Mouse (Mus musculus) neural tube, embryonic 14.5 days (tissue): ENCODE results near the gene Hmgcs2. TPM values are rescaled to one million over a fixed set of nuclear protein-coding genes. Genes with fewer than 3 reads are reported as not detected.

Experiments
- ATAC-seq: fragments of 200-750 bp; cut with Nextera tagmentation; 2 replicates; pipeline ENCODE4 v1.8.0; 2017; ENCODE audit warnings: low read depth, mild to moderate bottlenecking, moderate TSS enrichment, moderate library complexity
- H3K27ac ChIP-seq: fragments of 300-500 bp; sonication (generic); 2 replicates; pipeline ENCODE4 v1.5.1; 2014; ENCODE audit warnings: low read depth, mild to moderate bottlenecking, control low read depth, low read length, moderate library complexity, mixed read lengths
- H3K27me3 ChIP-seq: fragments of 300-500 bp; sonication (generic); 2 replicates; pipeline ENCODE4 v1.6.1; 2014; ENCODE audit warnings: low read length; ENCODE audit not compliant: control insufficient read depth, insufficient read depth
- H3K36me3 ChIP-seq: fragments of 300-500 bp; sonication (generic); 2 replicates; pipeline ENCODE4 v1.6.1; 2014; ENCODE audit warnings: low read length, mixed read lengths; ENCODE audit not compliant: control insufficient read depth, insufficient read depth
- H3K4me1 ChIP-seq: fragments of 300-500 bp; sonication (generic); 2 replicates; pipeline ENCODE4 v1.6.1; 2014; ENCODE audit warnings: low read length; ENCODE audit not compliant: control insufficient read depth, insufficient read depth
- H3K4me2 ChIP-seq: fragments of 300-500 bp; sonication (generic); 2 replicates; pipeline ENCODE4 v1.6.1; 2014; ENCODE audit warnings: mild to moderate bottlenecking, low read depth, low read length, control low read depth
- H3K4me3 ChIP-seq: fragments of 300-500 bp; sonication (generic); 2 replicates; pipeline ENCODE4 v1.5.1; 2014; ENCODE audit warnings: low read depth, low read length, control low read depth, mixed read lengths
- H3K9ac ChIP-seq: fragments of 300-500 bp; sonication (generic); replicated peaks from 2 replicates; pipeline ENCODE4 v1.6.1; 2014; ENCODE audit warnings: low read depth, mild to moderate bottlenecking, control low read depth, low read length, mixed read lengths
- H3K9me3 ChIP-seq: fragments of 300-500 bp; sonication (generic); 2 replicates; pipeline ENCODE4 v1.6.1; 2016; ENCODE audit warnings: low read length; ENCODE audit not compliant: control insufficient read depth
- WGBS: fragments of 180-500 bp; shearing (Covaris S2); extraction: QIAGEN DNeasy Blood & Tissue Kit; methylation state at CpG from one replicate; pipeline ENCODE4 v1.1.7; 2014; 5-methylcytosine and 5-hydroxymethylcytosine counted together
- polyA plus RNA-seq: library from polyadenylated mRNA; unstranded; fragments of >200 nt; fragmentation: Nextera tagmentation; extraction: Ambion mirVana; gene quantifications from 2 replicates; pipeline ENCODE4 v1.2.1, GENCODE M21; 2014

Hmgcs2 gene
- polyA plus RNA-seq: 6.5 and 17.6 TPM in 2 replicates

DNA sequence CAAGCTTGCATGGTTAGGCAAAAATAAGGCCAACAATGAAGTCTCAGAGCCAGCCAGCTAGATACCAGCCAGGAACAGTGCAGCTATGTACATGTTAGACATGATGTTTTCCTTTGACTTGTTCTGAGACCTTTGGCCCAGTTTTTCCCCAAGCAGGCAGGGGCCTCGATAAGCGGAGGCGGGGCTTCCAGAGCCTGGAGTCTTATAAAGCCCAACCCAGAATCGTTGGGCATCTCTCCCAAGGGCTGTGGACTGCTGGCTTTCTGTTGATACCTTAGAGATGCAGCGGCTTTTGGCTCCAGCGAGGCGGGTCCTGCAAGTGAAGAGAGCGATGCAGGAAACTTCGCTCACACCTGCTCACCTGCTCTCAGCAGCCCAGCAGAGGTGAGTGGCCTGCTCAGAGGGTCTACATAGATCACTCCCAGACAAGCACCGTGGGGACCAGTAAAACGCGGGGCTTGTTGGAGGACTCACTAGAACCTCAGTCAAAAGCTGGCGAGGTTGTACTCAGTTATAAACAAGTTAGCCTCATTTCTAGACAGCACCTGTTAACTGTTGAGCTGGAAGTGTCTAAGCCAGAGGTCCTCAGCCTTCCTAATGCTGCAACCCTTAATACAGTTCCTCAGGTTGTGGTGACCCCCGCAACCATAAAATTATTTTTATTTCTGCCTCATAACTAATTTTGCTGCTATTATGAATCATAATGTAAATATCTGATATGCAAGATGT, at the start of gene Hmgcs2:
Gene Hmgcs2 (plus strand): TSS at position 232 of the 729 bp plus-strand sequence.
- Histone ChIP-seq H3K9ac (no peak within 1 kb of the TSS), H3K27me3 (no peaks in the 10 kb centered on the region), H3K9me3 (no peaks in the 10 kb centered on the region), H3K4me2 (peak within 1 kb of the TSS; percentile 7; the same call in 1 of the 2 replicates), H3K4me1 (no peaks in the 10 kb centered on the region), H3K4me3 (0 out of 2 replicates have a peak within 1 kb of the TSS, but pooled peaks have one; percentile 1), H3K27ac (no peak within 1 kb of the TSS), H3K36me3 (no peaks in the 10 kb centered on the region)
- WGBS: 65% methylated on average over 14 of the region's 14 CpGs
- peak; percentile 69 for ATAC-seq

DNA sequence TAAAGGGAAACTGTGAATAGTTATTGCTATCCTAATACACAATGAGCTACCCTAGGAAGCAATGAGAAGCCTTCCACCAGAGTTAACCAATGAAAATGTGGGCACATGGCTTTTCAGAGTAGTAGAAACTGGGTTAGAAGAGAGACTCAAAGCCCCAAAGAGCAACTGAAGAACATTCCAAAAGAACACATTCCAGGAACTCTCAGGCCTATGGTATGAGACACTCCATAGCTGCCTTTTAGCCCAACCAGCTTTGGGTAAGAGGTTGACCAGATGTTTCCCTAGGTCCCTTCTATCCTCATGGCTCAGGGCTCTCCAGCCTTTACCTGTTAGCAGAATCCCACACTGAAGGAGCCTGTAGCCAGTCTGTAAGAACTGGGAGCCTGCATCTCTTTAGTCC, 46.7 kb upstream of the Hmgcs2 start:
- H3K9ac ChIP-seq: no peak overlapping the region
- no peak overlapping the region for H3K4me2 ChIP-seq
- no peak overlapping the region for H3K27ac ChIP-seq
- H3K36me3 ChIP-seq: no peaks in the 10 kb centered on the region
- no peak overlapping the region for H3K4me3 ChIP-seq
- H3K27me3 ChIP-seq: no peaks in the 10 kb centered on the region
- H3K4me1 ChIP-seq: no peaks in the 10 kb centered on the region
- no peaks in the 10 kb centered on the region for H3K9me3 ChIP-seq
- ATAC-seq: no peak

DNA sequence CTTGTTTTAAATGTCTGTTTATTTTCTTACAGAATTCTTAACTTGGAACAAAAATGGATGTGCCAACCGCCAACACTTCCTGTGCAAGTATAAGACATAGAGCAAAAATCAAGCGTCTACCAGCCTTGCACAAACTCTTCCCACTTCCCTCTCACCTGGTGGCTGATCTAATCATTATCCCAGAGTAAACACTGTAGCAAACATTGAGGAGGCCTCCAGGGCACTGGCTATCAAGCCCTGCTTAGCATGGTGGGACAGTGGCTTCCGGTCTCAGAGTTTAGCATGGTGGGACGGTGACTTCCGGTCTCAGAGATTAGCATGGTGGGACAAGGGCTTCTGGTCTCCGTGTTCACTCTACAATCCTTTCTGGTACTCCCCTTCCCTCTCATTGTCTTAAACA, 44.0 kb upstream of the Hmgcs2 start:
- Histone ChIP-seq H3K36me3 (no peaks in the 10 kb centered on the region), H3K4me2 (no peak overlapping the region), H3K27ac (no peak overlapping the region), H3K9ac (no peak overlapping the region), H3K4me3 (no peak overlapping the region), H3K9me3 (no peaks in the 10 kb centered on the region), H3K4me1 (no peaks in the 10 kb centered on the region), H3K27me3 (no peaks in the 10 kb centered on the region)
- ATAC-seq: no peak
- WGBS: 90% methylated on average over 6 of the region's 6 CpGs

DNA sequence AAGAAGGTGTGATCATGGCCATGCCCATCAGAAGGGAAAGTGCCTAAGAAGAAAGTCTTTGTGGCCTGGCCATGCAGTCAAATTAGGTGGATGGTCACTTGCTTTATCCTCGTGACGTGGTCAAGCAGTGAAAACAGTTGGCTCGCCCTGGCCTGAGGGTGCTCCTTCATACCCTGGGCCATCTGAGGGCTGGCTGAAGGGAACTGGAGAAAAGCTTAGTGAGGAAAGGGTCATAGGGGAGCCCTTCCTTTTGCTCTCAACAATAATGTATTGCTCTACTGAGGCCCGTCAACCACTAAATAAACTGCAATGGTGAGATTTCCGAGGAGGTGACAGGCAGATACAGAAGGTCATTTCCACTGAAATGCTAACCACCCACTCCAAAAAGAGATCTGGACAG, 43.0 kb upstream of the Hmgcs2 start:
- Histone ChIP-seq H3K36me3 (no peaks in the 10 kb centered on the region), H3K9ac (no peak overlapping the region), H3K27me3 (no peaks in the 10 kb centered on the region), H3K4me2 (no peak overlapping the region), H3K4me1 (no peaks in the 10 kb centered on the region), H3K27ac (no peak overlapping the region), H3K4me3 (no peak overlapping the region), H3K9me3 (no peaks in the 10 kb centered on the region)
- ATAC-seq: no peak
- WGBS: 44% methylated on average over 5 of the region's 5 CpGs

DNA sequence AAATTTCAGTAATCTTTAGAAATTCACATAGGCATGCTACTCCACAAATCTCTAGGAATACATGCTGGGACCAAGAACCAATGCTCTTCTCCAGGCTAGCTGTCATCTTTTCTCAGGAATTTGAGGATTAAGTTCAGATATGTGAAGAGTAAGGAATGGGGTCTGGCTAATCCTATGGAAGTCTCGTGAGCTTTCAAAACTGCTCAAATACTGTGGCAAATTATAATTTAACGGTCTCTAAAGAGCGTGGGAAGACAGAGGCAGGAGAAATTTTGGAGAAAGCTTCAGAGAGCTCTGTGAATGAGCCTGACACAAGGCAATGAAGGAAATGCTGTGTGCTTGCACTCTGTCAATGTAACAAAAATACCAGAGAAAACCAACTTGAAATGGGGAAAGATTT, 42.1 kb upstream of the Hmgcs2 start:
- H3K27ac ChIP-seq: no peak overlapping the region
- no peak for ATAC-seq
- no peak overlapping the region for H3K4me2 ChIP-seq
- no peak overlapping the region for H3K4me3 ChIP-seq
- WGBS: 53% methylated on average over 3 of the region's 3 CpGs
- H3K27me3 ChIP-seq: no peaks in the 10 kb centered on the region
- H3K9me3 ChIP-seq: no peaks in the 10 kb centered on the region
- no peaks in the 10 kb centered on the region for H3K4me1 ChIP-seq
- no peaks in the 10 kb centered on the region for H3K36me3 ChIP-seq
- no peak overlapping the region for H3K9ac ChIP-seq

DNA sequence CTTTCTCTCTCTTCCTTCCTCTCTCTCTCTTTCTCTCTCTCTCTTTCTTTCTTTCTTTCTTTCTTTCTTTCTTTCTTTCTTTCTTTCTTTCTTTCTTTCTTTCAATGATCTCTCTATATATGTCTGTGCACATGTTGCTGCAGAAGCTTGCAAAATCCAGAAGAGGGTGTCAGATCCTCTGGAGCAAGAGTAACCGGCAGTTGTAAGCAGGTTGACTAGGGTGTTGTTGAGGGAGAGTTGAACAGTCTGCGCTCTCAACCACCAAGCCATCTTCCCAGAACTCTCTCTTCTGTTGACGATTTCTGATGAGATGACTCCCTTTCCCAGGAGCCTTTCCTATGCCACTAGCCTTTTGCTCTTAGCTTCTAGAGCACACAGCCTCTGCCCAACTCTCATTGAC, 38.2 kb upstream of the Hmgcs2 start:
- WGBS: 88% methylated on average over 3 of the region's 3 CpGs
- no peak for ATAC-seq

DNA sequence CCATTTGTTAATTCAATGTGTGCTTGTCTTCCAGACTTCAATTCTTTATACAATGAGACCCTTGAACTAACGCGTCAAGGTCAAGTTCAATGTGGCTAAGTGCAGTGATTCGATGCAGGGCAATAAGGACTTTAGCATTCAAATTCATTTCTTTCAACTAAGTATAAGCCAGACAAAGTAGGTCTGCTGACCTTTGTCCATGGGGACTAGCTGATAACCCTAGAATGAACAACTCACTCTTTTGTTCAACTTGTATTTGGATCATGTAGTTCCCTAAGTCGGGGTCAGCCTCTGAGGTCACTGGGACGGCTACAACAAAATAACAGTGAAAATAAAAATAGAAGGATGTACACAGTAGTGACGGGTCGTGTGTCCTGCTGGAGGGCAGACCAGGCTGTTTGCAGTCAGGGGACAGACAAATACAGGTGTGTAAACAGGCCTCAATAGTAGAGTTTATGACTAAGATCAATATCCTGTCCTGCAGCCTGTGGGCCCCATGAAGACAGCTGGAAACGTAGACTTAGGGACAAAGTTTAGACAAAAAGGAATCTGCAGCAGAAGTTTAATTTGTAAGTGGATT, 37.7 kb upstream of the Hmgcs2 start:
- WGBS: 60% methylated on average over 8 of the region's 8 CpGs

More for the DNA sequence above, 38.2 kb upstream of the Hmgcs2 start:
- Histone ChIP-seq H3K27me3 (no peaks in the 10 kb centered on the region), H3K4me1 (no peaks in the 10 kb centered on the region), H3K4me3 (no peak overlapping the region), H3K9ac (no peak overlapping the region), H3K9me3 (no peaks in the 10 kb centered on the region), H3K4me2 (no peak overlapping the region), H3K36me3 (no peaks in the 10 kb centered on the region), H3K27ac (no peak overlapping the region)

DNA sequence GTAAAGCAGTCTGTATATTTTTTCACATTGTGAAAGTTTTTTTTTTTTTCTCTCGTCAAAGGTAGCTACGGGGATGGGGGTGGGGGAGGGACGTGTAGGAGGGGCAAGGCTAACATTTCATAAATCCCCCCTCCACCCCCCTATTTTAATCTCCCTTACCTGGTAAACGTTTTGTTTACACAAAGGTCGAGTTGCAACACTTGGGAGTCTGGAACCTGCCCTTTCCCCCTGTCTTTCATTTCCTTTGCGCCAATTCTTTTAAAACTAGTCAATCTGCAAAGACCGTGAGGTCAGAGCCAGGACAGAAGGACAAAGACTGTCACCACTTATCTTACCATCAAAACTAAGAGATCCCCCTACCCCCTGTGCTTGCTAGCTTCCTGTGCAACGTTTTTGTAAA, 34.3 kb upstream of the Hmgcs2 start:
- Histone ChIP-seq H3K27me3 (no peaks in the 10 kb centered on the region), H3K9me3 (no peaks in the 10 kb centered on the region), H3K36me3 (no peaks in the 10 kb centered on the region), H3K4me1 (no peaks in the 10 kb centered on the region), H3K27ac (no peak overlapping the region), H3K4me2 (no peak overlapping the region), H3K9ac (no peak overlapping the region), H3K4me3 (no peak overlapping the region)
- WGBS: 33% methylated on average over 8 of the region's 8 CpGs
- ATAC-seq: no peak

More for the DNA sequence above, 37.7 kb upstream of the Hmgcs2 start:
- Histone ChIP-seq H3K4me3 (no peak overlapping the region), H3K27me3 (no peaks in the 10 kb centered on the region), H3K9ac (no peak overlapping the region), H3K9me3 (no peaks in the 10 kb centered on the region), H3K36me3 (no peaks in the 10 kb centered on the region), H3K27ac (no peak overlapping the region), H3K4me2 (no peak overlapping the region), H3K4me1 (no peaks in the 10 kb centered on the region)
- no peak for ATAC-seq

DNA sequence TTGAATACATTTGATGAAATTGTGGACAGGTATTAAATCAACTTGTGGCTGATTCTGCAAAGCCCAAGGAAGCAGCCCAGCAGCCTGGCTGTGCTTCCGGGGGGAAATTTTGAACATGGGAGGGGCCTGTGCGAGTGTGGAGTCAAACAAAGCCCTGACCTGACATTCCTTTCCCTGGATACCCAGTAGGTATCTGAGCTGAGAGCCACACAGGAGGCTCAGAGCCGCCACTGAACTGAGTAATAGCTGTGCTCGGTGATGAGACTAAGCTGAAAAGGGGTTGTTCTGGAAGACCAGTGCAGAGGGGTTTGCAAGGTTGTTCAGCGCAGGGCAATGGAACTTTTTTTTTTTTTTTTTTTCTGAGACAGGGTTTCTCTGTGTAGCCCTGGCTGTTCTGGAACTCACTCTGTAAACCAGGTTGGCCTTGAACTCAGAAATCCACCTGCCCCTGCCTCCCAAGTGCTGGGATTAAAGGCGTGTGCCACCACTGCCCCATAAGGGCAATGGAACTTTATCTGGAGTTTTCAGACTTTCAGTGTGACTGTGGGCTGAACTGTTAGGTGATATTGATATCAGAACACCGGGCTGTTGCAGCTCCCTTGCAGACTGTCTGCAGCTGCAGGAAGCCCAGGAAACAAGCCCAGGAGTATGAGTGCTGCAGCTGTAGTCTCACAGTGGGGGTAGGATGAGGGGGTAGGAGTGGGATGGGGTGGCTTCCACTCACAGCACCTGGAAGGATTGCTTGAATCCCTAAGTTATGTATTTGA, 33.1 kb upstream of the Hmgcs2 start:
- Histone ChIP-seq H3K4me3 (no peak overlapping the region), H3K27me3 (no peaks in the 10 kb centered on the region), H3K36me3 (no peaks in the 10 kb centered on the region), H3K4me2 (no peak overlapping the region), H3K9ac (no peak overlapping the region), H3K9me3 (no peaks in the 10 kb centered on the region), H3K27ac (no peak overlapping the region), H3K4me1 (no peaks in the 10 kb centered on the region)
- no peak for ATAC-seq
- 44% methylated on average over 7 of the region's 7 CpGs for WGBS
